Mouse (Mus musculus) urinary bladder, postnatal 4 days (tissue): ENCODE measurements at regions not wholly inside any gene's neighbourhood (a gene's known extent, or its start where the extent isn't known, plus 50 kb on each side); places are given as distances from the start of the nearest gene placed in this dataset.

Source experiments
- DNase-seq, 2 experiments: peaks; one replicate each; pipeline ENCODE4 v3.0.0; 2021 to 2022; ENCODE audit warnings: low spot score in 2 of 2

GRCm38 (mm10) chr16:5673372-5673960 is 211.7 kb upstream of the Rbfox1 start:
- DNase-seq: no peak

- no peak for DNase-seq
Observed at GRCm38 (mm10) chr16:5672871-5673270, 212.3 kb upstream of the Rbfox1 start.

GRCm38 (mm10) chr16:5668403-5668967 is 216.7 kb upstream of the Rbfox1 start:
- no peak for DNase-seq

- DNase-seq: no peak
Observed at GRCm38 (mm10) chr16:5661918-5662317, 223.2 kb upstream of the Rbfox1 start.

- no peak for DNase-seq
Observed at GRCm38 (mm10) chr16:5651551-5651950, 233.6 kb upstream of the Rbfox1 start.

GRCm38 (mm10) chr16:5651002-5651401 is 234.2 kb upstream of the Rbfox1 start:
- DNase-seq: no peak

- DNase-seq: no peak
Observed at GRCm38 (mm10) chr16:5639956-5640355, 245.2 kb upstream of the Rbfox1 start.

GRCm38 (mm10) chr16:5629996-5630395 is 255.2 kb upstream of the Rbfox1 start:
- DNase-seq: no peak

- no peak for DNase-seq
Observed at GRCm38 (mm10) chr16:5627910-5628309, 257.2 kb upstream of the Rbfox1 start.

GRCm38 (mm10) chr16:5627117-5627909 is 257.8 kb upstream of the Rbfox1 start:
- DNase-seq: no peak

GRCm38 (mm10) chr16:5625159-5625558 is 260.0 kb upstream of the Rbfox1 start:
- DNase-seq: no peak

- DNase-seq: no peak
Observed at GRCm38 (mm10) chr16:5620566-5620965, 264.6 kb upstream of the Rbfox1 start.

- no peak for DNase-seq
Observed at GRCm38 (mm10) chr16:5616356-5616755, 268.8 kb upstream of the Rbfox1 start.

GRCm38 (mm10) chr16:5595359-5595758 is 289.8 kb upstream of the Rbfox1 start:
- no peak for DNase-seq

GRCm38 (mm10) chr16:5578333-5578732 is 306.8 kb upstream of the Rbfox1 start:
- DNase-seq: no peak

- no peak for DNase-seq
Observed at GRCm38 (mm10) chr16:5572780-5573179, 312.4 kb upstream of the Rbfox1 start.

- no peak for DNase-seq
Observed at GRCm38 (mm10) chr16:5570619-5571018, 314.5 kb upstream of the Rbfox1 start.

- DNase-seq: no peak
Observed at GRCm38 (mm10) chr16:5569101-5569500, 313.3 kb upstream of the Eef2kmt start.

GRCm38 (mm10) chr16:5549026-5549425 is 293.2 kb upstream of the Eef2kmt start:
- DNase-seq: no peak

GRCm38 (mm10) chr16:5548602-5549001 is 292.8 kb upstream of the Eef2kmt start:
- DNase-seq: no peak

GRCm38 (mm10) chr16:5546808-5547207 is 291.0 kb upstream of the Eef2kmt start:
- DNase-seq: no peak

- DNase-seq: no peak
Observed at GRCm38 (mm10) chr16:5545801-5546200, 290.0 kb upstream of the Eef2kmt start.

GRCm38 (mm10) chr16:5544436-5544835 is 288.7 kb upstream of the Eef2kmt start:
- no peak for DNase-seq
